Mouse (Mus musculus) frontal cortex, postnatal 36 days (tissue): ENCODE results near the gene Rai1.

Experiments
- DNase-seq, 2 experiments: peaks; one replicate each; pipeline ENCODE4 v3.0.0; 2022; ENCODE audit warnings: low spot score in 2 of 2

Rai1 gene

DNA sequence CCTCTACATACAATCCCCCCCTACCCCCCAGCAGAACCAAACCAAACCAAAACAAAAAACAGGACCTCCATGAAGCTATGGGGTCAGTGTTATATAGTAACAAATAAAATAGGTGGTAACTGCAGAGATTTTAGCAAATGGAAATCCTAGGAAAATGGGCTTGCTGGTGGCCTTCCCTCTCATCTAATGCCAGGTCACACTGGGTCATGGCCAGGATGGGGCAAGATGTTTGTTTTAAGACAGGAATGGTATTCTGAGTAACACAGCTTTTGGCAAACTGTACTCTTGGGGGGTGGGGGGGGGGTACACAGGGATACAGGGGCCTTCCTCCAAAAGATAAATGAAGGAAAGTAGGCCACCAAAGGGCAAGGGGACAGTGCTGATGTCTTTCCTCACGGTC lies 57.7 kb downstream of the Rai1 start:
- no peak for DNase-seq

DNA sequence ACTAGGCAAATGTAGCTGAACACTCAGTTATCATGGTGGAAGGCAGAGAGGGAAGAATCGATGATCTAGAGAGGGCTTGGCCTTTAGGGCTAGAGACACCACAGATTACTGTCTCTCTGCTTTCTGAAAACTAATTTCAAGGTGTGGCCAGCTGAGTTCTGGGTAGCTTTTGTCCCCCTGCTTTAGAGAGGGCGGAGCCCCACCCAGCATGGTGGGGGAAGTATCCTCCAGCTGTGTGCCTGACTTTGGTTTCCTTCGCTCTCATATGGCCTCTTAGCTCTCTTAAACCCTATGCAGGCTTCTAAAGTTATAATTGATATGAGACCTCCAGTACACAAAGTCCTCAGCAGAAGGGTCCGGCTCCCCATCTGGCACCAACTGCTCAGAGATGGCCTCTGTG lies 58.5 kb downstream of the Rai1 start:
- no peak for DNase-seq

DNA sequence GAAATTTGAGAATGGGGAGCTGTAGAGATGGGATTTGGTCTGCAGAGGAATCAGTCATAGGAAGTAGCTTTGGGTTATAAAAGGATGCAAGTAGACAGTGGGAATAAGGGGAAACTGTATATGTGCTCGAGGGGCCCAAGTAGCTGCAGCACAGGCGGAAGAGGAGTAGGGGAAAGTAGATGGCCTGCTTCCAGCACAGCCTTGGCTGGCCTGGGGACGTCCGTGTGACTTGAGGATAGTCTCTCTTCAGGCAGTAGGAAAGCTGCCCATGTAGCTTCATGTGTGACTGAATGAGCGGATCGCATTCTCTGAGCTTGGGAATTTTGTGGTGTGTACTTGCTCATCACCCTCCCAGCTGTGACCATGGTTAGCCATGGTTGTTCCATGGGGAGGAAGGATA lies 59.6 kb downstream of the Rai1 start:
- no peak for DNase-seq

DNA sequence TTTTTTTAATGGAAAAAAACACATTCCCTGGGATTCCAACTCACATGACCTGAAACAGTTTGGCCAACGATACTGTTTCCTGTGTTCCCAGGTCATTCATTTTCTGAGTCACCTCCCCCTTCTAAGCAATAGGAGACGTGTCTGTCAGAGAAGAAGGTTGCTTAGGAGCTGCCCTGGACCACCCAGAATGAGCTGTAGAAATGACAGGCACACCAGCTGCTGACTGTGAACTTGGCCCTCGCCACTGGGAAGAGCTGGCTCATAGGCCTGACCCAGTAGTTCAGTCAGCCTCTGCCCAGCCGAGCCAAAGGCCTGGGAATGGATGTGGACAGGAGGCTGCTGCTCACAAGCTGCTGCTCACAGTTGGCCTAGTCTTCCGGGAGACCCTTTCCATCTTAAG lies 60.3 kb downstream of the Rai1 start:
- no peak for DNase-seq

GRCm38 (mm10) chr11:60168780-60169179 lies 64.0 kb downstream of the Rai1 start:
- DNase-seq: no peak

DNA sequence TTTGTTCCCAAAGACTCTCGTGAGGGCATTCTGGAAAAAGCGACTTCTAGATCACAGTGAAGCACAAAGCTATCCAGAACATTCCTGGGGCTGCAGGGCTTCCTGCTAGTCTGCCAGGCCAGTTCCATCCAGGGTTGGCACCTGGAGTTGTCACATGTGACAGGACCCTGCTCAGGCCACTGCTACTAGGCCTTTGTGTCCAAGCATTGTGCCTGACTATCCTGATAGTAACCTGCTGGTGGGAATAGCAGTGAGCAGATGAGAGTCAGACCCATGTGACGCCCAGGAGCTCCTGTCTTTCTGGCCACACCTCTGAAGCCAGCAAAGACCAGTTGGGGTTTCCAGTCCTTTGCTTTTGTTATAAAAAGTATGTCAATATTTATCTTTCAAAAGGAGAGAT lies 67.3 kb downstream of the Rai1 start:
- DNase-seq: no peak

DNA sequence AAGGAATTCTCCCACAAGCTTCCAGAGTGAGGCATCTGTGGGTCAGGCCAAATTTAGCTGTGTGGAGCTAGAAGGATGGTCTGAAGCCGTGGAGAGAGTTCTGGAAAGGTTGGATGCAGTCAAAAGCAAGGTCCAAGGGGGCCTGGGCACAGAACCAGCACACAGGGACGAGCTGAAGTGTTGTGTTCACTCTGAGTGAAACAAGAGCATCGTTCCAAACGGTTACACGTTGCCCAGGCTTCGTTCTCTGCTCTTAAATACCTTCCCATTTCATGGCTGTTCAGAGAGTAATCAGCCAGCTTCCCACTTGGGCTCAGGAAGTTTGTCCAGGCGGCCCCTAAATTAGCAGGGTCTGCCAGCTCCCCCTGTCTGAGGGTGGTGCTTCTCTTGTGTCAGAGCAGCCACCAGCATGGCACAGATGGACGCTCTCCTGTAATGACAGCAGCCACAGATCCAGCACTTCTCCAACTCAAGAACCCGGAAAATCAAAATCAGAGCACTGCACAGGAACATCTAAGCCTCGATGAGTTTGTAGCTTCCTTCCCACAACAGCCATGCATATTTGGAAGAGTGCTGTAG lies 68.9 kb downstream of the Rai1 start:
- DNase-seq: no peak

GRCm38 (mm10) chr11:60175371-60176181 lies 70.8 kb downstream of the Rai1 start:
- peak; percentile 80 to 87 for DNase-seq

- DNase-seq: peak; percentile 74 to 82
Measured at GRCm38 (mm10) chr11:60176182-60176974, 71.6 kb downstream of the Rai1 start.

- peak; percentile 73 to 78 for DNase-seq
Measured at GRCm38 (mm10) chr11:60176975-60177657, 72.3 kb downstream of the Rai1 start.

DNA sequence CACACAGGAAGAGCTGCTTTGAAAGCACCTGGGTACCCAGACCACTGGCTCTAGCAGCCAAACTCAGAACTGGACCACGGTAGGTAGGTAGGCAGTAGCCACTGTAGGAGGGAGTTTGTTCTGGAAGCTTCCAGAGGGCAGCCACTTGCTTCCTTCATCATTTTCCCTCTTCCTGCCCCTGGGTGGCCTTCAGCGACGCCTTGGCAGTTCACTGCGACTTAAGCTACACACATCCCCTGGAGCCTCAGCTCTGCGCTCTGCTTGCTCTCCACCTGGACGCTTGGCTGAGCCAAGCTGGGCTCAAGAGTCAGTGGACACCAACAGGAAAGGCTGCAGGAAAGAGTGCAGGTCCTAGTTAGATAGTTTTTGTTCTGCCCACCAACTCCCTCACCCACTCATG lies 73.2 kb downstream of the Rai1 start:
- DNase-seq: no peak

DNA sequence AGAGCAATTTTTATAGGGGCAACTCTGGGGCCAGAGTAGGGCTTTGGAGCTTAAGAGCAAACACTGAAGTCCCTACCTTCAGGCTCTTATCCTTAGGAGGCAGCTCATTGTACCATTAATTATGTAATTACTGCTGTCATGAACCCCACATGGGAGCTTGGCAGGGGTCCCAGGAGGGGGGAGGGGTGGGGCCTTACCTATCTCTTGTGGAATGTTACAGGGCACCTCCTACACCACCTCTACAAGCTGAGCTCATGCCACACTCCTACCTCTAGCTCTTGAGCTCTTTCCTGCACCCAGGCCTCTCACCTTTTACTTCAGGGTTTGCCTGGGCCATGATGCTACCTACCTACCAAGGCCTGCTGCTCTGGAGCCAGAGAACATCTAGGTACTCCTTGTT lies 73.7 kb downstream of the Rai1 start:
- DNase-seq: no peak

DNA sequence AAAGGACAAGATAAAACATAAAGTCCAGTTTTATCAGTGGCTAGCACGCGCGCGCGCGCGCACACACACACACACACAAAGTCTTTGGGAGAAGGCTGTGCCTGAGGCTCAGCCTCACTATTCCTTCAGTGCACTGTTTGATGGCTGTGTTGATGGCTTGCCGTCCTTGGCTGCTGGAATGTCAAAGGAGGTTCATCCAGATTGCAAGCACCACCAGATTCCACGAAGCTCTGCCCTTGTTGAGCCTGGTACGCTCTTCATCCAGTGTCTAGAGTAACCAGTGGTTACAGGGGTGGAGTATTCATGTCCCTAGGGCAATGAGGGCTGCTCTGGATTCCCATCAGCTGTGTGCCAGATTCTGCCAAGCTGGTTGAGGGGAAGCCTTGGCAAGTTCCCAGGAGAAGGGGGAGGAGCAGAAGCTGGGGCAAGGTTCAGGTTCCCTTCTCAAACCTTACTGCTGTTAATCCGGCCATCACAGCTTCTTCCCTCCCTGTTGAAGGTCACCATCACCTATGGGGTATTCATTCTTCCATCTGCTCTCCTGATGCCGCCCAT lies 77.4 kb downstream of the Rai1 start:
- no peak for DNase-seq

GRCm38 (mm10) chr11:60182741-60183140 lies 77.9 kb downstream of the Rai1 start:
- DNase-seq: no peak

- peak; percentile 65 to 68 for DNase-seq
Measured at GRCm38 (mm10) chr11:60184346-60185325, 79.8 kb downstream of the Rai1 start.

DNA sequence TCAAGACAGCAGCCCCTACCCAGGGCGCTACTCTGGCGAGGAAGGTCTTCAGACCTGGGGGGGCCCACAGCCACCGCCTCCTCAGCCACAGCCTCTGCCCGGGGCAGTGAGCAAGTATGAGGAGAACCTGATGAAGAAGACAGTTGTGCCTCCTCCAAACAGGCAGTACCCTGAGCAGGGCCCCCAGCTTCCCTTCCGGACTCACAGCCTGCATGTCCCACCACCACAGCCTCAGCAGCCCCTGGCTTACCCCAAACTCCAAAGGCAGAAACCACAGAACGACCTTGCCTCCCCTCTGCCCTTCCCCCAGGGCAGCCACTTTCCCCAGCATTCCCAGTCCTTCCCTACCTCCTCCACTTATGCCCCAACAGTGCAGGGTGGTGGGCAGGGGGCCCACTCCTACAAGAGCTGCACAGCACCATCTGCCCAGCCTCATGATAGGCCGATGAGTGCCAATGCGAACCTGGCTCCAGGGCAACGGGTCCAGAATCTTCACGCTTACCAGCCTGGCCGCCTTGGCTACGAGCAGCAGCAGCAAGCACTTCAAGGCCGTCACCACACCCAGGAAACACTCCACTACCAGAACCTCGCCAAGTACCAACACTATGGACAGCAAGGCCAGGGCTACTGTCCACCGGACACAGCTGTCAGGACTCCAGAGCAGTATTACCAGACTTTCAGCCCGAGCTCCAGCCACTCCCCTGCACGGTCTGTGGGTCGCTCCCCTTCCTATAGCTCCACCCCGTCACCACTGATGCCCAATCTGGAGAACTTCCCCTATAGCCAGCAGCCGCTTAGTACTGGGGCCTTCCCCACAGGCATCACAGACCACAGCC lies 80.8 kb downstream of the Rai1 start:
- DNase-seq: no peak

GRCm38 (mm10) chr11:60187070-60187469 lies 82.3 kb downstream of the Rai1 start:
- DNase-seq: no peak

DNA sequence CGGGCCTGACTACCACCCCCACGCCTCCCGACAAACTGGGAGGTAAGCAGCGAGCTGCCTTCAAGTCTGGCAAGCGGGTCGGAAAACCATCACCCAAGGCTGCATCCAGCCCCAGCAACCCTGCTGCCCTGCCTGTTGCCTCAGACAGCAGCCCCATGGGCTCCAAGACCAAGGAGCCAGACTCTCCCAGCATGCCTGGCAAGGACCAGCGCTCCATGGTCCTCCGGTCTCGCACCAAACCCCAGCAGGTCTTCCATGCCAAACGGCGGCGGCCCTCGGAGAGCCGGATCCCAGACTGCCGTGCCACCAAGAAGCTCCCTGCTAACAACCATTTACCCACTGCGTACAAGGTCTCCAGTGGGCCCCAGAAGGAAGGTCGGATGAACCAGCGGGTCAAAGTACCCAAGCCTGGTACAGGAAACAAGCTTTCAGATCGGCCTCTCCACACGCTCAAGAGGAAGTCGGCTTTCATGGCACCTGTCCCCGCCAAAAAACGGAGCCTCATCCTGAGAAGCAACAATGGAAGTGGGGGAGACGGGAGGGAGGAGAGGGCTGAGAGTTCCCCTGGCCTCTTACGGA lies 83.6 kb downstream of the Rai1 start:
- DNase-seq: no peak

GRCm38 (mm10) chr11:60189501-60190040 lies 84.8 kb downstream of the Rai1 start:
- no peak for DNase-seq
